Mouse (Mus musculus) bone marrow, adult 2 months (tissue): ENCODE measurements at regions not wholly inside any gene's neighbourhood (a gene's known extent, or its start where the extent isn't known, plus 50 kb on each side); places are given as distances from the start of the nearest gene placed in this dataset.

ENCODE experiments used
- H3K27ac ChIP-seq: fragments of 200-500 bp; 2 replicates; pipeline ENCODE4 v1.5.1; 2012; ENCODE audit warnings: low read depth, mild to moderate bottlenecking, control low read depth, inconsistent platforms, low read length; ENCODE audit not compliant: control insufficient read depth, poor library complexity, insufficient read depth
- H3K4me1 ChIP-seq: fragments of 200-500 bp; 2 replicates; pipeline ENCODE4 v1.6.1; 2011; ENCODE audit warnings: low read length; ENCODE audit not compliant: control insufficient read depth, insufficient read depth
- H3K4me3 ChIP-seq: fragments of 200-500 bp; replicated peaks from 2 replicates; pipeline ENCODE3; 2011; ENCODE audit warnings: mild to moderate bottlenecking, low read depth, low read length, control low read depth; ENCODE audit not compliant: control insufficient read depth
- CTCF ChIP-seq: fragments of 200-500 bp; IDR thresholded peaks from 2 replicates; pipeline ENCODE4 v1.5.1; 2011; ENCODE audit warnings: low read length, control low read depth; ENCODE audit not compliant: control insufficient read depth, insufficient read depth
- POLR2A ChIP-seq: fragments of 200-500 bp; IDR thresholded peaks from 2 replicates; pipeline ENCODE4 v1.6.1; 2011; ENCODE audit warnings: low read depth, mild to moderate bottlenecking, control low read depth, low read length, borderline replicate concordance; ENCODE audit not compliant: control insufficient read depth
- WGBS: fragments of 180-500 bp; shearing (Covaris S2); methylation state at CpG from one replicate; pipeline ENCODE4 v1.1.7; 2018; 5-methylcytosine and 5-hydroxymethylcytosine counted together

GRCm38 (mm10) chr15:62134308-62134707 is 1211.5 kb upstream of the A1bg start:
- Histone ChIP-seq H3K4me1 (no peaks in the 10 kb centered on the region; the same call in 1 of the 2 replicates), H3K4me3 (no peak overlapping the region), H3K27ac (no peak overlapping the region)
- WGBS: 77% methylated on average over 4 of the region's 4 CpGs
- TF ChIP-seq CTCF: no peak
- no peak for TF ChIP-seq POLR2A

- TF ChIP-seq CTCF: no peak
- TF ChIP-seq POLR2A: no peak
- H3K4me1 ChIP-seq: no peaks in the 10 kb centered on the region; the same call in 1 of the 2 replicates
- no peak overlapping the region for H3K27ac ChIP-seq
- 87% methylated on average over 2 of the region's 2 CpGs for WGBS
- H3K4me3 ChIP-seq: no peak overlapping the region
Observed at GRCm38 (mm10) chr15:62132895-62133294, 1210.1 kb upstream of the A1bg start.

GRCm38 (mm10) chr15:62131686-62132085 is 1208.9 kb upstream of the A1bg start:
- WGBS: 79% methylated on average over 3 of the region's 3 CpGs
- H3K4me3 ChIP-seq: no peak overlapping the region
- TF ChIP-seq POLR2A (no peak), CTCF (no peak)
- H3K4me1 ChIP-seq: no peaks in the 10 kb centered on the region; the same call in 1 of the 2 replicates
- no peak overlapping the region for H3K27ac ChIP-seq

- Histone ChIP-seq H3K4me1 (no peaks in the 10 kb centered on the region; the same call in 1 of the 2 replicates), H3K4me3 (no peak overlapping the region), H3K27ac (no peak overlapping the region)
- WGBS: 40% methylated on average over 4 of the region's 4 CpGs
- TF ChIP-seq CTCF (no peak), POLR2A (no peak)
Observed at GRCm38 (mm10) chr15:62130530-62130929, 1207.7 kb upstream of the A1bg start.

GRCm38 (mm10) chr15:62128546-62129212 is 1205.9 kb upstream of the A1bg start:
- no peaks in the 10 kb centered on the region; the same call in 1 of the 2 replicates for H3K4me1 ChIP-seq
- TF ChIP-seq POLR2A (no peak), CTCF (no peak)
- no peak overlapping the region for H3K27ac ChIP-seq

GRCm38 (mm10) chr15:62127602-62128158 is 1204.9 kb upstream of the A1bg start:
- Histone ChIP-seq H3K4me1 (no peaks in the 10 kb centered on the region; the same call in none of the 2 replicates), H3K4me3 (no peak overlapping the region), H3K27ac (no peak overlapping the region)
- 30% methylated on average over 11 of the region's 11 CpGs for WGBS
- TF ChIP-seq POLR2A (no peak), CTCF (no peak)

More at GRCm38 (mm10) chr15:62128546-62129212, 1205.9 kb upstream of the A1bg start:
- no peak overlapping the region for H3K4me3 ChIP-seq
- 82% methylated on average over 11 of the region's 11 CpGs for WGBS

- TF ChIP-seq POLR2A: no peak
- no peak for TF ChIP-seq CTCF
- Histone ChIP-seq H3K27ac (no peak overlapping the region), H3K4me1 (no peaks in the 10 kb centered on the region; the same call in none of the 2 replicates), H3K4me3 (no peak overlapping the region)
- 95% methylated on average over 7 of the region's 7 CpGs for WGBS
Observed at GRCm38 (mm10) chr15:62125718-62126117, 1202.9 kb upstream of the A1bg start.

- Histone ChIP-seq H3K4me3 (no peak overlapping the region), H3K4me1 (no peaks in the 10 kb centered on the region; the same call in none of the 2 replicates), H3K27ac (no peak overlapping the region)
- TF ChIP-seq CTCF (no peak), POLR2A (no peak)
- WGBS: 86% methylated on average over 4 of the region's 4 CpGs
Observed at GRCm38 (mm10) chr15:62123756-62124155, 1200.9 kb upstream of the A1bg start.
